Mouse (Mus musculus): ENCODE results near the gene Olfr948. TPM values are rescaled to one million over a fixed set of nuclear protein-coding genes. Genes with fewer than 3 reads are reported as not detected.

The Olfr948 gene
- polyA plus RNA-seq (2012; rRNA removed), result not detected in 2 replicates

- no peak for DNase-seq (ENCODE audit: extremely low spot score in 1 of 2, low spot score in 1 of 2)
Observed at GRCm38 (mm10) chr9:39325945-39326344, at the start of gene Olfr948. Gene Olfr948 (minus strand): TSS chr9:39326045.

GRCm38 (mm10) chr9:39287136-39287535, 38.7 kb downstream of the Olfr948 start:
- no peak for DNase-seq (ENCODE audit: extremely low spot score in 1 of 2, low spot score in 1 of 2)

- DNase-seq (ENCODE audit: extremely low spot score in 1 of 2, low spot score in 1 of 2), result no peak
Observed at GRCm38 (mm10) chr9:39276718-39277117, 49.1 kb downstream of the Olfr948 start, which contains the start of gene Olfr945. Gene Olfr945 (minus strand): TSS chr9:39276818.

Other genes starting within 250 kb of the Olfr948 start
- not detected in 2 replicates for gene Olfr938, start 247.2 kb downstream of the Olfr948 start, polyA plus RNA-seq (2012; rRNA removed)
- not detected in 2 replicates for gene Olfr27, start 197.9 kb downstream of the Olfr948 start, polyA plus RNA-seq (2012; rRNA removed)
- not detected in 2 replicates for gene Olfr943, start 159.7 kb downstream of the Olfr948 start, polyA plus RNA-seq (2012; rRNA removed)
- not detected in 2 replicates for gene Olfr944, start 124.1 kb downstream of the Olfr948 start, polyA plus RNA-seq (2012; rRNA removed)
- not detected in 2 replicates for gene Olfr1537, start 76.1 kb downstream of the Olfr948 start, polyA plus RNA-seq (2012; rRNA removed)
- not detected in 2 replicates for gene Olfr945, start 49.2 kb downstream of the Olfr948 start, polyA plus RNA-seq (2012; rRNA removed)
- not detected in 2 replicates for gene Olfr951, start 61.4 kb upstream of the Olfr948 start, polyA plus RNA-seq (2012; rRNA removed)
- gene Olfr952, start 101.1 kb upstream of the Olfr948 start, polyA plus RNA-seq (2012; rRNA removed), result not detected in 2 replicates
- not detected in 2 replicates for gene Olfr954, start 130.7 kb upstream of the Olfr948 start, polyA plus RNA-seq (2012; rRNA removed)
- not detected in 2 replicates for gene Olfr955, start 145.9 kb upstream of the Olfr948 start, polyA plus RNA-seq (2012; rRNA removed)
- not detected in 2 replicates for gene Olfr44, start 167.9 kb upstream of the Olfr948 start, polyA plus RNA-seq (2012; rRNA removed)
- not detected in 2 replicates for gene Olfr957, start 189.8 kb upstream of the Olfr948 start, polyA plus RNA-seq (2012; rRNA removed)
- not detected in 2 replicates for gene Olfr958, start 228.0 kb upstream of the Olfr948 start, polyA plus RNA-seq (2012; rRNA removed)
- gene Olfr959, start 249.5 kb upstream of the Olfr948 start, polyA plus RNA-seq (2012; rRNA removed), result not detected in 2 replicates